In the genomic region with DNA sequence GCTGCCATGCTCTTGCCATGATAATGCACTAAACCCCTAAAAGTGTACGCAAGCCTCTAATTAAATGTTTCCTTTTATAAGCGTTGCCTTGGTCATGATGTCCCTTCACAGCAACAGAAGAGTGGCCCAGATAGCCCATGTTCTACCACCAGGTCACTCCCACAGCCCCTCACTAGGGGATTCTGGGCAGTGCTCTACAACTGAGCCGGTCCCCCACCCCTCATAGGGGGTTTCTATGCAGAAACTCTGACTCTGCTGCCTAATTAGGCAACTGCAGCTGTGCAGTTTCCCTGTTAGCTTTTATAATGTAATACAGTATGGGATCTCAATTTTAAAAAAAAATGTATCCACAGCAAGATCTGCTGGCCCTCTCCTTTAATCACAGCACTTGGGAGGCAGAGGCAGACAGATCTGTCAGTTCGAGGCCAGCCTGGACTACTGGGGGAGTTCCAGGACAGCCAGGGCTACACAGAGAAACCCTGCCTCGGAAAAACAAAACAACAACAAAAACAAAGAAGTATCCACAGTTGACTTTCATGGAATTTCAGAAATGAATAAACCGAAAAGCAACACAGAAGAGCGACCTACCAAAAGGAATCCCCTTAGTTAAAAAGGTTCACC, we compare ENCODE assay signal across 8 mouse cellular contexts. TPM values are rescaled to one million over a fixed set of nuclear protein-coding genes. Genes with fewer than 3 reads are reported as not detected.
A peak's percentile ranks its signal among the peaks of the same experiment; 100 is the strongest.
DNase-seq lines count a peak whose midpoint lies in the region; ATAC-seq and TF ChIP-seq lines count a peak whose summit lies in the region.

No protein-coding gene starts in this region.

- H3K4me3 ChIP-seq in neural tube, embryonic 11.5 days (ENCODE audit: low read depth, low read length): peak overlapping the region; percentile 56
- H3K4me3 ChIP-seq in limb, embryonic 13.5 days: peak overlapping the region; percentile 64
- H3K4me3 ChIP-seq in small intestine, adult 2 months (ENCODE audit: low read depth, low read length): peak overlapping the region; percentile 92

- 41% methylated on average over 7 of the region's 7 CpGs for WGBS in neural tube, embryonic 11.5 days
- WGBS in limb, embryonic 13.5 days: 31% methylated on average over 7 of the region's 7 CpGs
- WGBS in small intestine, adult 2 months: 33% methylated on average over 7 of the region's 7 CpGs

- H3K4me1 ChIP-seq in neural tube, embryonic 11.5 days (ENCODE audit: control insufficient read depth, insufficient read depth, low read length): 0 out of 2 replicates have a peak, but pooled peaks cover 3% of the 10 kb centered on the region
- peaks cover 4% of the 10 kb centered on the region; the same call in 1 of the 2 replicates for H3K4me1 ChIP-seq in limb, embryonic 13.5 days
- peaks cover 2% of the 10 kb centered on the region; the same call in 1 of the 2 replicates for H3K4me1 ChIP-seq in small intestine, adult 2 months (ENCODE audit: control insufficient read depth, insufficient read depth, insufficient read length, low read length)

- TF ChIP-seq CTCF in small intestine, adult 2 months (IDR thresholded peaks at IDR 0.05; ENCODE audit: extremely low read depth, insufficient read length, insufficient replicate concordance, low read depth, low read length): no peak

- no peaks in the 10 kb centered on the region for H3K27me3 ChIP-seq in neural tube, embryonic 11.5 days (ENCODE audit: control insufficient read depth, insufficient read depth, low read length)
- H3K27me3 ChIP-seq in limb, embryonic 13.5 days: no peaks in the 10 kb centered on the region
- H3K27me3 ChIP-seq in small intestine, adult 2 months (ENCODE audit: control insufficient read depth, insufficient read depth, low read length): no peaks in the 10 kb centered on the region

- peak; percentile 9 for DNase-seq in embryo, embryonic 10 days (ENCODE audit: low spot score)
- no peak for DNase-seq in embryo, embryonic 11 days
- DNase-seq in neural tube, embryonic 11.5 days (ENCODE audit: low spot score): no peak
- DNase-seq in neural tube, embryonic 10.5 days (ENCODE audit: extremely low spot score, low spot score): no peak
- DNase-seq in layer of hippocampus, adult 9-10 months (ENCODE audit: low spot score): no peak
- no peak for DNase-seq in right cerebral cortex, postnatal 14 days

- H3K9ac ChIP-seq in neural tube, embryonic 11.5 days (ENCODE audit: low read length): 0 out of 2 replicates have a peak overlapping the region, but pooled peaks have one; percentile 31
- H3K9ac ChIP-seq in limb, embryonic 13.5 days: peak overlapping the region; percentile 82

- H3K4me2 ChIP-seq in neural tube, embryonic 11.5 days (ENCODE audit: low read depth): peak overlapping the region; percentile 67
- peak overlapping the region; percentile 78 for H3K4me2 ChIP-seq in limb, embryonic 13.5 days (replicated peaks)

- no peaks in the 10 kb centered on the region for H3K9me3 ChIP-seq in neural tube, embryonic 11.5 days (ENCODE audit: control insufficient read depth, low read length)
- no peaks in the 10 kb centered on the region for H3K9me3 ChIP-seq in limb, embryonic 13.5 days

- TF ChIP-seq POLR2A in small intestine, adult 2 months (IDR thresholded peaks at IDR 0.05; ENCODE audit: low read depth, low read length): no peak

- H3K27ac ChIP-seq in neural tube, embryonic 11.5 days (ENCODE audit: low read depth, low read length): no peak overlapping the region
- H3K27ac ChIP-seq in limb, embryonic 13.5 days: no peak overlapping the region
- H3K27ac ChIP-seq in small intestine, adult 2 months (ENCODE audit: insufficient read depth, low read depth, low read length): no peak overlapping the region

- H3K36me3 ChIP-seq in neural tube, embryonic 11.5 days (ENCODE audit: control insufficient read depth, insufficient read depth, low read length): peaks cover 3% of the 10 kb centered on the region
- H3K36me3 ChIP-seq in limb, embryonic 13.5 days: peaks cover 18% of the 10 kb centered on the region
- H3K36me3 ChIP-seq in small intestine, adult 2 months (ENCODE audit: control insufficient read depth, insufficient read depth, low read length): peaks cover 5% of the 10 kb centered on the region; the same call in 1 of the 2 replicates

- peak; percentile 49 for ATAC-seq in neural tube, embryonic 11.5 days (ENCODE audit: insufficient read depth, low FRiP score, low TSS enrichment)
- peak; percentile 46 for ATAC-seq in limb, embryonic 13.5 days (ENCODE audit: low FRiP score, low read depth)

RNA-seq across cellular contexts. Expression of a gene that starts 0.4 kb away (rescaled TPM):
- 8.1 and 9.2 TPM in 2 replicates for polyA plus RNA-seq in neural tube, embryonic 11.5 days (2014; fragmentation: Nextera tagmentation; extraction: Ambion mirVana)
- polyA plus RNA-seq in limb, embryonic 13.5 days (2015; fragmentation: Nextera tagmentation; extraction: Ambion mirVana): 8.9 and 9.8 TPM in 2 replicates
- polyA plus RNA-seq in small intestine, adult 2 months (2012; rRNA removed): 0.37 and 0.55 TPM in 2 replicates

RNA-seq across cellular contexts. Expression of a gene that starts 15.2 kb away (rescaled TPM):
- polyA plus RNA-seq in neural tube, embryonic 11.5 days (2014; fragmentation: Nextera tagmentation; extraction: Ambion mirVana): 3.4 and 3.7 TPM in 2 replicates
- 5.4 and 5.5 TPM in 2 replicates for polyA plus RNA-seq in limb, embryonic 13.5 days (2015; fragmentation: Nextera tagmentation; extraction: Ambion mirVana)
- polyA plus RNA-seq in small intestine, adult 2 months (2012; rRNA removed): 0.13 and 0.18 TPM in 2 replicates

RNA-seq across cellular contexts. Expression of a gene that starts 31.3 kb away (rescaled TPM):
- 34.4 and 40.9 TPM in 2 replicates for polyA plus RNA-seq in neural tube, embryonic 11.5 days (2014; fragmentation: Nextera tagmentation; extraction: Ambion mirVana)
- 54.1 and 63.5 TPM in 2 replicates for polyA plus RNA-seq in limb, embryonic 13.5 days (2015; fragmentation: Nextera tagmentation; extraction: Ambion mirVana)
- 1.1 and 1.5 TPM in 2 replicates for polyA plus RNA-seq in small intestine, adult 2 months (2012; rRNA removed)

RNA-seq across cellular contexts. Expression of a gene that starts 32.4 kb away (rescaled TPM):
- 4.8 and 5.5 TPM in 2 replicates for polyA plus RNA-seq in neural tube, embryonic 11.5 days (2014; fragmentation: Nextera tagmentation; extraction: Ambion mirVana)
- polyA plus RNA-seq in limb, embryonic 13.5 days (2015; fragmentation: Nextera tagmentation; extraction: Ambion mirVana): 6.1 and 6.9 TPM in 2 replicates
- polyA plus RNA-seq in small intestine, adult 2 months (2012; rRNA removed): 0.33 and 0.56 TPM in 2 replicates

RNA-seq across cellular contexts. Expression of a gene that starts 46.7 kb away (rescaled TPM):
- polyA plus RNA-seq in neural tube, embryonic 11.5 days (2014; fragmentation: Nextera tagmentation; extraction: Ambion mirVana): 12.2 and 16.5 TPM in 2 replicates
- polyA plus RNA-seq in limb, embryonic 13.5 days (2015; fragmentation: Nextera tagmentation; extraction: Ambion mirVana): 15.0 and 16.0 TPM in 2 replicates
- 0.84 and 1.5 TPM in 2 replicates for polyA plus RNA-seq in small intestine, adult 2 months (2012; rRNA removed)

Comparison
In these comparisons a context has a peak if more than half of its experiments do, and no peak if none do; other contexts are left out.
1. RNA of a gene that starts 31.3 kb away (polyA plus RNA-seq): 54.1 to 63.5 TPM in limb, embryonic 13.5 days and 34.4 to 40.9 TPM in neural tube, embryonic 11.5 days; 1.1 to 1.5 TPM in small intestine, adult 2 months; every median in the first group is over 10 times any median in the second.
2. Peak in every context shown above with its lines, with median percentiles within 50 percentile points of each other: H3K4me3 ChIP-seq.